Mouse (Mus musculus) limb, embryonic 11.5 days (tissue): Measurements from ENCODE around the gene Lpin2. TPM values are rescaled to one million over a fixed set of nuclear protein-coding genes. Genes with fewer than 3 reads are reported as not detected.
A peak's percentile ranks its signal among the peaks of the same experiment; 100 is the strongest.

ENCODE experiments used
- ATAC-seq: fragments of 200-750 bp; cut with Nextera tagmentation; 2 replicates; pipeline ENCODE4 v1.8.0; 2017; ENCODE audit warnings: low read depth; ENCODE audit not compliant: insufficient number of reproducible peaks, low FRiP score, low TSS enrichment
- DNase-seq: peaks from one replicate; pipeline ENCODE4 v3.0.0-alpha.2; 2015; ENCODE audit warnings: low spot score
- H3K27ac ChIP-seq: fragments of 300-500 bp; sonication (generic); replicated peaks from 2 replicates; pipeline ENCODE4 v1.5.1; 2014; ENCODE audit warnings: low read depth, mild to moderate bottlenecking, low read length
- H3K27me3 ChIP-seq: fragments of 300-500 bp; sonication (generic); 2 replicates; pipeline ENCODE4 v1.6.1; 2014; ENCODE audit warnings: mild to moderate bottlenecking, low read length, mixed read lengths; ENCODE audit not compliant: control insufficient read depth, insufficient read depth
- H3K36me3 ChIP-seq: fragments of 300-500 bp; sonication (generic); 2 replicates; pipeline ENCODE4 v1.6.1; 2014; ENCODE audit warnings: mild to moderate bottlenecking, low read length, moderate library complexity, mixed read lengths; ENCODE audit not compliant: control insufficient read depth, insufficient read depth
- H3K4me1 ChIP-seq: fragments of 300-500 bp; sonication (generic); 2 replicates; pipeline ENCODE4 v1.6.1; 2014; ENCODE audit warnings: low read length, mixed read lengths; ENCODE audit not compliant: control insufficient read depth, insufficient read depth
- H3K4me2 ChIP-seq: fragments of 300-500 bp; sonication (generic); 2 replicates; pipeline ENCODE4 v1.6.1; 2014; ENCODE audit warnings: low read depth, mild to moderate bottlenecking, moderate library complexity; ENCODE audit not compliant: severe bottlenecking
- H3K4me3 ChIP-seq: fragments of 300-500 bp; sonication (generic); 2 replicates; pipeline ENCODE4 v1.5.1; 2014; ENCODE audit warnings: low read depth, low read length
- H3K9ac ChIP-seq: fragments of 300-500 bp; sonication (generic); 2 replicates; pipeline ENCODE4 v1.6.1; 2014; ENCODE audit warnings: mild to moderate bottlenecking, low read length
- H3K9me3 ChIP-seq: fragments of 300-500 bp; sonication (generic); 2 replicates; pipeline ENCODE4 v1.6.1; 2016; ENCODE audit warnings: low read length; ENCODE audit not compliant: control insufficient read depth
- WGBS: fragments of 180-500 bp; shearing (Covaris S2); extraction: QIAGEN DNeasy Blood & Tissue Kit; methylation state at CpG from one replicate; pipeline ENCODE4 v1.1.7; 2014; 5-methylcytosine and 5-hydroxymethylcytosine counted together
- polyA plus RNA-seq: library from polyadenylated mRNA; unstranded; fragments of >200 nt; fragmentation: Nextera tagmentation; extraction: Ambion mirVana; gene quantifications from 2 replicates; pipeline ENCODE4 v1.2.1, GENCODE M21; 2014

Gene Lpin2
- polyA plus RNA-seq, 1 experiment from 2014 or later, result 48.1 TPM

- Histone ChIP-seq H3K27me3 (no peaks in the 10 kb centered on the region), H3K27ac (no peak overlapping the region), H3K4me1 (no peaks in the 10 kb centered on the region), H3K4me2 (no peak overlapping the region), H3K9me3 (no peaks in the 10 kb centered on the region), H3K36me3 (0 out of 2 replicates have a peak, but pooled peaks cover 3% of the 10 kb centered on the region), H3K4me3 (no peak overlapping the region), H3K9ac (no peak overlapping the region)
- peak; percentile 43 for DNase-seq
- WGBS, result 53% methylated on average over 5 of the region's 5 CpGs
- ATAC-seq, result no peak
Observed at GRCm38 (mm10) chr17:71225091-71225490, 42.7 kb downstream of the Lpin2 start.

- Histone ChIP-seq H3K4me2 (no peak overlapping the region), H3K27ac (no peak overlapping the region), H3K36me3 (peaks cover 6% of the 10 kb centered on the region; the same call in 1 of the 2 replicates), H3K9me3 (no peaks in the 10 kb centered on the region), H3K27me3 (no peaks in the 10 kb centered on the region), H3K4me1 (no peaks in the 10 kb centered on the region), H3K9ac (no peak overlapping the region), H3K4me3 (no peak overlapping the region)
- ATAC-seq (no peak), DNase-seq (no peak)
- WGBS, result 90% methylated on average over 9 of the region's 9 CpGs
Observed at GRCm38 (mm10) chr17:71227128-71227895, 45.0 kb downstream of the Lpin2 start.

GRCm38 (mm10) chr17:71228651-71229050 is 46.3 kb downstream of the Lpin2 start:
- no peaks in the 10 kb centered on the region for H3K4me1 ChIP-seq
- peaks cover 6% of the 10 kb centered on the region; the same call in 1 of the 2 replicates for H3K36me3 ChIP-seq
- H3K4me3 ChIP-seq, result no peak overlapping the region
- H3K27ac ChIP-seq, result no peak overlapping the region
- no peaks in the 10 kb centered on the region for H3K9me3 ChIP-seq
- no peak overlapping the region for H3K4me2 ChIP-seq
- H3K27me3 ChIP-seq, result no peaks in the 10 kb centered on the region
- ATAC-seq (no peak), DNase-seq (no peak)
- no peak overlapping the region for H3K9ac ChIP-seq
- 87% methylated on average over 7 of the region's 7 CpGs for WGBS

- 79% methylated on average over 9 of the region's 9 CpGs for WGBS
- Histone ChIP-seq H3K4me1 (no peaks in the 10 kb centered on the region), H3K36me3 (peaks cover 4% of the 10 kb centered on the region; the same call in 1 of the 2 replicates), H3K4me2 (no peak overlapping the region), H3K4me3 (no peak overlapping the region), H3K9me3 (no peaks in the 10 kb centered on the region), H3K9ac (no peak overlapping the region), H3K27me3 (no peaks in the 10 kb centered on the region), H3K27ac (no peak overlapping the region)
- ATAC-seq (no peak), DNase-seq (peak; percentile 37)
Observed at GRCm38 (mm10) chr17:71230108-71230709, 47.8 kb downstream of the Lpin2 start.

- DNase-seq, result no peak
- Histone ChIP-seq H3K4me2 (no peak overlapping the region), H3K4me1 (no peaks in the 10 kb centered on the region), H3K36me3 (peaks cover 3% of the 10 kb centered on the region; the same call in 1 of the 2 replicates), H3K9ac (no peak overlapping the region), H3K27me3 (no peaks in the 10 kb centered on the region), H3K27ac (no peak overlapping the region), H3K9me3 (no peaks in the 10 kb centered on the region), H3K4me3 (no peak overlapping the region)
- ATAC-seq, result no peak
- 93% methylated on average over 2 of the region's 2 CpGs for WGBS
Observed at GRCm38 (mm10) chr17:71231998-71232397, 49.6 kb downstream of the Lpin2 start.

- DNase-seq (no peak), ATAC-seq (no peak)
- Histone ChIP-seq H3K4me2 (no peak overlapping the region), H3K36me3 (peaks cover 5% of the 10 kb centered on the region; the same call in 1 of the 2 replicates), H3K4me3 (no peak overlapping the region), H3K4me1 (no peaks in the 10 kb centered on the region), H3K27ac (no peak overlapping the region), H3K9ac (no peak overlapping the region), H3K9me3 (no peaks in the 10 kb centered on the region), H3K27me3 (no peaks in the 10 kb centered on the region)
- WGBS, result 93% methylated on average over 4 of the region's 4 CpGs
Observed at GRCm38 (mm10) chr17:71233210-71233609, 50.9 kb downstream of the Lpin2 start.

- 94% methylated on average over 12 of the region's 12 CpGs for WGBS
- H3K4me3 ChIP-seq, result no peak overlapping the region
- H3K9ac ChIP-seq, result no peak overlapping the region
- no peak for DNase-seq
- H3K4me2 ChIP-seq, result no peak overlapping the region
- no peaks in the 10 kb centered on the region for H3K4me1 ChIP-seq
- no peak overlapping the region for H3K27ac ChIP-seq
- H3K27me3 ChIP-seq, result no peaks in the 10 kb centered on the region
- no peaks in the 10 kb centered on the region for H3K9me3 ChIP-seq
- peaks cover 7% of the 10 kb centered on the region; the same call in 1 of the 2 replicates for H3K36me3 ChIP-seq
- ATAC-seq, result no peak
Observed at GRCm38 (mm10) chr17:71234041-71234594, 51.8 kb downstream of the Lpin2 start.

GRCm38 (mm10) chr17:71235229-71235958 is 53.0 kb downstream of the Lpin2 start:
- no peak for DNase-seq
- Histone ChIP-seq H3K9me3 (no peaks in the 10 kb centered on the region), H3K27ac (no peak overlapping the region), H3K4me2 (no peak overlapping the region), H3K27me3 (no peaks in the 10 kb centered on the region), H3K4me3 (no peak overlapping the region), H3K9ac (no peak overlapping the region), H3K36me3 (peaks cover 7% of the 10 kb centered on the region; the same call in 1 of the 2 replicates), H3K4me1 (no peaks in the 10 kb centered on the region)
- WGBS, result 89% methylated on average over 12 of the region's 12 CpGs
- ATAC-seq, result no peak
